Comparison of ENCODE assay signal across 7 mouse cellular contexts in genomic region chr12:100957257-100957656, GRCm38 (mm10). TPM values are rescaled to one million over a fixed set of nuclear protein-coding genes. Genes with fewer than 3 reads are reported as not detected.
DNase-seq lines count a peak whose midpoint lies in the region; ATAC-seq lines count a peak whose summit lies in the region.

No protein-coding gene starts in this region.

- 54% methylated on average over 3 of the region's 3 CpGs for WGBS in neural tube, embryonic 11.5 days
- WGBS in hindbrain, embryonic 12.5 days, result 38% methylated on average over 3 of the region's 3 CpGs
- 49% methylated on average over 3 of the region's 3 CpGs for WGBS in midbrain, embryonic 11.5 days

- H3K9me3 ChIP-seq in neural tube, embryonic 11.5 days (ENCODE audit: control insufficient read depth, low read length), result no peaks in the 10 kb centered on the region
- no peaks in the 10 kb centered on the region for H3K9me3 ChIP-seq in hindbrain, embryonic 12.5 days (replicated peaks)
- no peaks in the 10 kb centered on the region for H3K9me3 ChIP-seq in midbrain, embryonic 11.5 days (ENCODE audit: control insufficient read depth, low read length)

- H3K27ac ChIP-seq in neural tube, embryonic 11.5 days (ENCODE audit: low read depth, low read length), result no peak overlapping the region
- H3K27ac ChIP-seq in hindbrain, embryonic 12.5 days, result peak overlapping the region; percentile 44; the same call in 1 of the 2 replicates
- peak overlapping the region; percentile 4; the same call in 1 of the 2 replicates for H3K27ac ChIP-seq in midbrain, embryonic 11.5 days (ENCODE audit: low read depth, low read length)

- ATAC-seq in neural tube, embryonic 11.5 days (ENCODE audit: insufficient read depth, low FRiP score, low TSS enrichment), result 0 out of 2 replicates have a peak, but pooled peaks have one; percentile 13
- peak; percentile 20; the same call in 1 of the 2 replicates for ATAC-seq in hindbrain, embryonic 12.5 days (ENCODE audit: low FRiP score)
- ATAC-seq in midbrain, embryonic 11.5 days (ENCODE audit: low FRiP score), result no peak
- ATAC-seq in cerebellum, adult (ENCODE audit: insufficient number of reproducible peaks, low FRiP score, low TSS enrichment), result no peak

- H3K4me3 ChIP-seq in neural tube, embryonic 11.5 days (ENCODE audit: low read depth, low read length), result no peak overlapping the region
- no peak overlapping the region for H3K4me3 ChIP-seq in hindbrain, embryonic 12.5 days
- H3K4me3 ChIP-seq in midbrain, embryonic 11.5 days (ENCODE audit: low read depth, low read length), result no peak overlapping the region

- H3K27me3 ChIP-seq in neural tube, embryonic 11.5 days (ENCODE audit: control insufficient read depth, insufficient read depth, low read length), result no peaks in the 10 kb centered on the region
- peaks cover 14% of the 10 kb centered on the region; the same call in 1 of the 2 replicates for H3K27me3 ChIP-seq in hindbrain, embryonic 12.5 days
- H3K27me3 ChIP-seq in midbrain, embryonic 11.5 days (ENCODE audit: control insufficient read depth, insufficient read depth, low read length), result no peaks in the 10 kb centered on the region; the same call in 1 of the 2 replicates

- no peak overlapping the region for H3K4me2 ChIP-seq in neural tube, embryonic 11.5 days (ENCODE audit: low read depth)
- H3K4me2 ChIP-seq in hindbrain, embryonic 12.5 days (replicated peaks), result peak overlapping the region; percentile 8; the same call in 1 of the 2 replicates
- no peak overlapping the region for H3K4me2 ChIP-seq in midbrain, embryonic 11.5 days

- DNase-seq in neural tube, embryonic 11.5 days (ENCODE audit: low spot score), result no peak
- no peak for DNase-seq in neural tube, embryonic 10.5 days (ENCODE audit: extremely low spot score, low spot score)
- peak; percentile 88 for DNase-seq in midbrain, embryonic 11.5 days (ENCODE audit: low spot score, missing footprints)
- DNase-seq in spleen, postnatal 36 days (ENCODE audit: low spot score in 2 of 2), result no peak
- DNase-seq in urinary bladder, postnatal 36 days (ENCODE audit: low spot score in 2 of 2), result no peak

- peaks cover 7% of the 10 kb centered on the region for H3K4me1 ChIP-seq in neural tube, embryonic 11.5 days (ENCODE audit: control insufficient read depth, insufficient read depth, low read length)
- H3K4me1 ChIP-seq in hindbrain, embryonic 12.5 days, result peaks cover 38% of the 10 kb centered on the region
- H3K4me1 ChIP-seq in midbrain, embryonic 11.5 days (ENCODE audit: control insufficient read depth, insufficient read depth, low read length), result peaks cover 9% of the 10 kb centered on the region

- no peaks in the 10 kb centered on the region for H3K36me3 ChIP-seq in neural tube, embryonic 11.5 days (ENCODE audit: control insufficient read depth, insufficient read depth, low read length)
- H3K36me3 ChIP-seq in hindbrain, embryonic 12.5 days, result no peaks in the 10 kb centered on the region
- 0 out of 2 replicates have a peak, but pooled peaks cover 2% of the 10 kb centered on the region for H3K36me3 ChIP-seq in midbrain, embryonic 11.5 days (ENCODE audit: control insufficient read depth, insufficient read depth, low read length)

- 0 out of 2 replicates have a peak overlapping the region, but pooled peaks have one; percentile 3 for H3K9ac ChIP-seq in neural tube, embryonic 11.5 days (ENCODE audit: low read length)
- H3K9ac ChIP-seq in hindbrain, embryonic 12.5 days, result no peak overlapping the region
- 0 out of 2 replicates have a peak overlapping the region, but pooled peaks have one; percentile 31 for H3K9ac ChIP-seq in midbrain, embryonic 11.5 days (ENCODE audit: low read length)

RNA-seq across cellular contexts. Expression of gene Gpr68, which starts 49.3 kb away (rescaled TPM):
- 0.22 and 0.64 TPM in 2 replicates for polyA plus RNA-seq in neural tube, embryonic 11.5 days (2014; fragmentation: Nextera tagmentation; extraction: Ambion mirVana)
- polyA plus RNA-seq in hindbrain, embryonic 12.5 days (2016; fragmentation: Nextera tagmentation; extraction: Ambion mirVana), result 0.48 and 0.68 TPM in 2 replicates
- 0.10 TPM in 1 of 2 replicates, not detected in the other for polyA plus RNA-seq in midbrain, embryonic 11.5 days (2014; fragmentation: Nextera tagmentation; extraction: Ambion mirVana)

Comparison
In these comparisons a context has a peak if more than half of its experiments do, and no peak if none do; other contexts are left out.
1. ATAC-seq: peak in neural tube, embryonic 11.5 days (single experiment) and hindbrain, embryonic 12.5 days (single experiment); none in midbrain, embryonic 11.5 days (single experiment) and cerebellum, adult (single experiment).